Mouse (Mus musculus) layer of hippocampus, adult 11-12 months (tissue): ENCODE measurements around the gene Mex3d.
"Not testable (repeated sequence)": the region's sequence is repeated elsewhere in the genome, so short reads cannot be mapped to it uniquely, and the experiment has no call there.

ENCODE experiments used
- DNase-seq: peaks from one replicate; pipeline ENCODE4 v3.0.0; 2022; ENCODE audit warnings: low spot score

The Mex3d gene

DNA sequence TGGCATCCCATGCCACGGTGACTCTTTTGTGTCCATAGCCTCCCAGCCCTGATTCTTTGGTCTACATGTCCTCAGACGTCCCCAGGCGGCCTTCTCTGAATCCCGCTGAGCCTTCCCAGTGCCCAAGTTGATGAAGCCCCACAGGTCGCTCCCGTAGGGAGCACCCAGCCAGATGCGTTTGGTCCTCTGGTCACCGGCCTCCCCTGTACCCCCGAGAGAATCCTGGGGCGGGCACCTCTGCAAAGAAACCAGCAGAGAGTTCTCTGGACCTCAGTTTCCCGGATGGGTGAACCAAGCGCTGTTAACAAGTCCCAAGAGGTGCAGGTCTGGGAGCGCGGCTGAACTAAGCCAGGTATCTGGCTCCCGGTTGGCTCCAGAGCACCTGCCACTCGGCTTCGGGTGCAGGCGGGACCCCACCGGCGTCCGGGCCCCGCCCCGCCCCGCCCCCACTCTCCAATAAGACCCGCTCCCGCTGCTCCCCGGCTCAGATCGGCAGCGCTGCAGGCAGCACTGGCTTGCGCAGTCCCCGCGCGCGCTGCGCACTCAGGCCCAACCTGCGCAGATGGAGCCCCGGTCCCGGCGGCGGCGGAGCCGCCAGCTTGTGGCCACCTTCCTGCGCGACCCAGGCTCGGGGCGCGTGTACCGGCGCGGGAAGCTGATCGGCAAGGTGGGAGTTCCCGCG, 31.3 kb downstream of the Mex3d start, which contains the start of gene Plk5:
Gene Plk5, plus strand, starts transcription at position 459 of the 682 bp plus-strand sequence.
- DNase-seq: no peak

DNA sequence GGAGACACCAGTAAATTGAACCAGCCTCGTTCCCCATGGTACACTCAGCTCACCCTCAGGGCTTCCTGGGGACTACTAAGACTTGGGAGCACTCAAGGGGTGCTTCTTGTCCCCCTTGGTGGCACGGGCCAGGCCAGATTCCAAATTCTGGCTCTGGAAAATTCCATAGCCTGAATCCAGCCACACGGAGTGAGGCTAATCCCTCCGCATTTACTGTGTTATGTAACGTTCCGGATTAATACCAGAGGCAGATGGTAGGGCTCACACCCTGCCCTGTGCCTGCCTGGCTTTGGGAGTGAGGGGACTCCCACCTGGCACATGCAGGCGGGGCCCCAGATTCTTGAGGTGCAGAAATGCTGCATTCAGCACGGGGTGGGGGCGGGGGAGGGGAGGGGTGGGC, 32.0 kb downstream of the Mex3d start:
- DNase-seq: no peak

DNA sequence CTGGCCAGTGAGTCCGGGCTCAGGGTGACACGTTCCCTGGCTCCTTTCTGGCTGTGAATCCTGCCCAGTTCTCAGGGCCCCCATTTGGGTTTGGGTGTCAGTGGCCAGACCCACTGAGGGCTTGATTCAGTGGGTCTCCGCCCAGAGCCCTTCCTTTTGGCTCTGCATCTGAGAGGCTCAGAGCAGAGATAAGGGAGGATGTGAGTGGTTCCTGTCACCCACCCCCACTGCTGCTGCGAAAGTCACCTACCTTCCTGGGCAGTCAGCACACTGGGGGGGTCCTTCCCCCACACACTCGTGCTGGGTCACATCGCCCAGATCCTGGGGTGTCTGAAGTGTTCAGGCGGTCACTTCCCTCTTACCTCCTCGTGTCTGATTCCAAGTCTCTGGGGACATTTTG, 34.7 kb downstream of the Mex3d start:
- no peak for DNase-seq

DNA sequence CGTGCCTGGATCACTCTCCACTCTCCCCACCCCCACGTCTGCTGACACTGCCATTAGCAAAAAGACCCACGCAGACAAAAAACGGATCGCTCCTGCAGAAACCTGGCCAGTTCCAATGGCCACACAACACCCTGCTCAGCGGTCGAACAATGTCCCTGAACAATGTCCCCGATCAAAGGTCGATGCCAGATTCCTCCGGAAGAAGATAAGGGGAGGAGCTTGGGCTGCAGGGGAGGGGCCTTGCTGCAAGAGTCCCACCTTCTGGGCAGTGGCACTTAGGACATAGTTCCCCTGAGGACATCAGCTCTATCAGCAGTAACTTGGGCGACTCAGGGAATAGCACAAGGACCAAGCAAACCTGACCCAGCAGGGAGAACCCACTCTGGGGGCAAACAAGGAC, 35.6 kb downstream of the Mex3d start:
- DNase-seq: no peak

- DNase-seq: peak; percentile 87
Observed at GRCm38 (mm10) chr10:80350292-80350691, 37.2 kb downstream of the Mex3d start.

DNA sequence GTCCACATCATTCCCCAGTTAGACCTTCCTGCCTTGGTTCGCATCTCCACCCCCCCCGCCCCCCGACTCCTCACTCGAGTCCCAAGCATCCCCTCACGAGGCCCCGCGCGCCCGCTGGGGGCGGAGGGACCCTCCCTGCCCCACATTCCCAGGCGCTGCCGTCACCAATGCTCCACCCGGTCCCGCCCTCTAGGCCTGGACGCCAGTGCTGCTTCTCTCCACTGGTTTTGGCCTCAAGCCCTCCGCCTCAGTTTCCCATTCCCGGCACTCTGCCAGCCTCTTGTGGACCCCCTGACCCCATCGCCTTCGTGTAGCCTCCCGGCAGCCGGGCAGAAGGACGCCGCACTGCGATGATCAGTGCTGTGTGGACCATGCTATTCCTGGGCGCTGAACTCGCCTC, 38.5 kb downstream of the Mex3d start:
- DNase-seq: no peak

DNA sequence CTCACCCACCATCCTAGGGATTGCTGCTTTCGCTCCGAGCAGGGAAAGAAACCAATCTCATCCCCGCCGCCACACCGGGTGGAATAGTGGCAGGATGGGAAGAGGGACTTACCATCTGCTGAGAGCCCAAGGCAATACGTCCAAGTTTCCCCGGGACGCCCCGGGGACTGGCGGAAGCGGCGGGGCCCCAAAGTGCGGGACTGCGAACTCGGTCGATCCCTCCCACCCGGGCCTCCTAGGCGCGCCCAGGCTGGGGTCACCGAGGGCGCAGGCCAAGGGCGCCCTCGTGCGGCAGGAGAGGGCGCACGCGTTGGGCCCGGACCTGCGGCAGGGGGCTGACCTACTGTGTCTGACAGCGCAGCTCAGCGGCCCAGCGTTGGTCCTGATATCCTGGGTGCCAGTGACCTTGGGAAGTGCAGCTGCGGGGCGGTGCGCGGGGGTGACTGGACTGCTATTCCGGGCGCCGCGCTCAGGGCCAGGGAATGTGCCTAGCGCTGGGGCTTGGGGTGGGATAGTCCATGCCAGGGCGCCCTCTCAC, 39.1 kb downstream of the Mex3d start, which contains the start of gene Adamtsl5:
Gene Adamtsl5, minus strand, starts transcription at position 169 of the 538 bp plus-strand sequence.
- no peak for DNase-seq

DNA sequence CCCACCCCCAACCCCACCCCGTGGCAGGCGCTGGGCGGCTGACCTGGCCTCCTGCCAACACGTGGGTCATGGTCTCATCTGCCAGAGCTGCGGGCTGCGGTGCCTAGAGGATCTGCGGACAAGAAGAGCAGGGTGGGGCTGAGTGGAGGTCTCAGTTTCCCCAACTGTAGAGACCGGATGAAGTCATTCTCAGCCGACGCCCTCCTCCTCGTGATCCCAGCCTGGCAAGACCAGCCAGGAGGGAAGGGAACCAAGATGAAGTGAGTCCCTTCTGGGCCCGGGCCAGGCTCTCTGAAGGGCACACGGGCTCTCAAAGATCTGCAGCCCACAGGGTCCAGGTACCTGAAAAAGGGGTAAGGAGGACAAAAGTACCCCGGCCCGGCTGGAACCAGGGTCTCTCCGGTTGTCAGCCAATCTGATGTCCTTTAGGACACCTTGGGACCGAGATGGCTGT, 39.9 kb downstream of the Mex3d start:
- no peak for DNase-seq

DNA sequence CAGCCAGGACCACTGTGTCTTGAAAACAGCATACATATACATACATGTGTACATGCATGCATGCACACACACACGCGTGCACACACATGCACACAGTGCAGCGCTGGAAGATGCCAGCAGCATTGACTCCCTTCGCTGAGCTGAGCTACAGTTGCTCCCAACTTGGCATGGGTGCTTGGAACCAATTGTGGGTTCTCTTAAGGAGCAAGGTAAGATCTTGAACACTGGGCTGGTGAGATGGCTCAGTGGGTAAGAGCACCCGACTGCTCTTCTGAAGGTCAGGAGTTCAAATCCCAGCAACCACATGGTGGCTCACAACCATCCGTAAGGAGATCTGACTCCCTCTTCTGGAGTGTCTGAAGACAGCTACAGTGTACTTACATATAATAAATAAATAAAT, 41.5 kb downstream of the Mex3d start:
- not testable (repeated sequence) for DNase-seq

GRCm38 (mm10) chr10:80345122-80345521, 42.3 kb downstream of the Mex3d start:
- DNase-seq: no peak

GRCm38 (mm10) chr10:80344131-80344661, 43.3 kb downstream of the Mex3d start:
- no peak for DNase-seq

DNA sequence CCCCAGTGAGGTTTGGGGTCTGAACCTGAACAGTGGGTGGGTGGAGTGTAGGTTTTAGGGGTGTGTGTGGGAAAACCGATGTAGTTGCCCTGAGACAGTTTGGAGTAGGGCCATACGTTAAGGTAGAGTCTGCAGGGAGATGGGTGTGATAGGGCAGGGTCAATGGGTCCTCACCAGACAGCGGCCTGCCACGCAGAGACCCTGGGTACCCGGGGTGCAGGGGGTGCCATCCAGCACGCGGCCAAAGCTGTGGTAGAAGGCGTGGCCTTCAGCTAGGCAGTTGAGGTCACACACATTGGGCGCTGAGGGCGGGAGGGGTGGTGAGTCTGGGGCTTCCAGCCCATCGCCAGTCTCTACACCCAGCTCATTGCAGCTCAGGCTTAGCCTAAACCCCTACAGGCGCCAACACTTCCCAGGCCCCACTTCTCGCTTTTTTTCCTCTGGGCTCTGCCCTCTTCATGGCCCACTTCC, 44.0 kb downstream of the Mex3d start:
- DNase-seq: no peak

DNA sequence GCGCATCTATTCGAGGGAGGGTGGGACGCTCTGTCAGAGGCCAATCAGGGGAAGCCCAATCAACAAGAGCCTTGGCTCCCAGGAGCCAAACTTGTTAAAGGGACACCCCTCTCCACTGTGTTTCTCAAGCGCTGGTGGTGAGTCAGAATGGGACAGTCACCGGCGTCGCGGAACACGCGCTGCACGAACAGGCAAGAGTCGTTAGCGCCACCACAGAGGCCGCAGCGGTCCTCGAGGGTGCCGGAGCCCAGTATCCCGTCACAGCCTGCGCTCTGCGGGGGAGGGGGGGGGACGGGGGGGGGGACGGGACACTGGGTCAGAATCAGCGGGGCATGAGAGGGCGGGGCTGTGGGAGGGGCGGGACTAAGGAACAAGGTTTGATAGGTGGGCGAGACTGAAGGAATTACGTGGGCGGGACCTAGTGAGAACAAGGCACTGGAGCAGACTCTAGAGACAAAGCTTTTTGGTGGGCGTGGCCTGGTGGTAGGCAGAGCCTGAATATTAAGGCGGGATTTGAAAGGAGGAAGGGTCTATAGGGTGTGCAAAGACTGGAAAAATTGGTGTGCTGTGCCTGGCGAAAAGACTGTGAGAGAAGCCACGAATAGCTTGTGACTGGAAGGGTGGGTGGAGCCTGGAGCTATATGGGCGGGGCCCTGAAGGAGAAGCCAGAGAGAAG, 44.6 kb downstream of the Mex3d start:
- DNase-seq: peak; percentile 32

GRCm38 (mm10) chr10:80342305-80342748, 45.1 kb downstream of the Mex3d start:
- no peak for DNase-seq

DNA sequence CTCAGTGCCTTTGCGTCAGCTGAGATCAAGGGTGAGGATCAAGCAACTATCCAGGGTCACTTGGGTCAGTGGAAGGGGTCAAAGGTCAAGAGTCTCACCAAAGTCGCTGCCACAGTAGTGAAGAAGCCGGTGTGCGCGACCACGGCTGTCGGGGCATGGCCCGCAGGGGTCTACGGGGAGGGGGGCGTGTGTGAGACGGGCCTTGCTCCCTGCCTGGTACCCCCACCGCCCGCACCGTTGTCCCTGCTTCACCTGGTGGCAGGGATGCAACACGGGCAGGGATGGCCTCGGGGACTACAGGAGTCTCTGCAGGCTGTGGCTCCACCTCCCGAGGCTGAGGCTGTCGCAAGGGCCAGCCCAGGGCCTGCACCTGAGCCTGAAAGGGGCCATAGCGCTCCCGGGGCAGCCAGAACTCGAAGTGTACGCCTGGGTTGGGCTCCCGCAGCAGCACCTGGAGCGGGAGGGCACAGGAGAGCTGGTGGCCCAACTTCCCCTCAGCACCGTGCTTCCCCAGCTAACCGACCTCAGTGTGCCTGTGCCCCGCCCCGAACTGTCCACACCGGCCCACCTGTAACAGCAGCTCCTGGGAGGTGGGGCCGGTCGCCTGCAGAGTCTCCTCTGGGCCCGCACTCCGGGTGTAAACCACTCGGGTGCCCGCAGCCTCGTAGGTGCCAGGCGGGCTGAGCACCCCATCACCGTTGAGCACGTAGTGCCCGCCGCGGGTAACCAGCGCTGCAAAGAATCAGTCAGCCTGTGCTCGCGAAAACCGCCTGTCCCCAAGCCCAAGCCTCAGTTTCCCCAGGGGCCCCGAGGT, 45.8 kb downstream of the Mex3d start:
- no peak for DNase-seq

GRCm38 (mm10) chr10:80341026-80341425, 46.4 kb downstream of the Mex3d start:
- no peak for DNase-seq

- DNase-seq: peak; percentile 90
Observed at GRCm38 (mm10) chr10:80339941-80340750, 47.3 kb downstream of the Mex3d start.

- no peak for DNase-seq
Observed at GRCm38 (mm10) chr10:80336263-80336662, 51.2 kb downstream of the Mex3d start.

DNA sequence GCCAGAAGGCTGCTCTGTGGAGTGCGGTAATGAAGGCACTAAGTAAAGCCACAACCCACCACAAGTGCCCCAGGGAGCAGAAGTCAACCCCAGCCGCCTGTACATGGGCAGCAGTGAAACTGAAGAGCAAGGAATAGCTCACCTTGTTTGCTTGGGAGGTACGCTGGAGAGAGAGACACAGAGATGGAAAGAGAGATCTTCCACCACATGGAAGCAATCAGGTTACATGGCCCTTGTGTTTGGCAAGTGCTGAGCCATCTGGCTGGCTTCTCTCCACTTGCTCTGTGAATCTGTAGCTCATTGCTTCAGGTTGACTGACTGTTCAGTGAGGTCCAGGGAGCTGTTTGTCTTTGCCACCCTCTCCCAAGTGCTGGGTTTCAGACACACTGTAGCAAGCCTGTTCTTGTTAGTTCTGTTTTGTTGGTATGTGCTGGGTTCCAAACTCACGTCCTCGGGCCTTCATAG, 54.9 kb downstream of the Mex3d start:
- no peak for DNase-seq

DNA sequence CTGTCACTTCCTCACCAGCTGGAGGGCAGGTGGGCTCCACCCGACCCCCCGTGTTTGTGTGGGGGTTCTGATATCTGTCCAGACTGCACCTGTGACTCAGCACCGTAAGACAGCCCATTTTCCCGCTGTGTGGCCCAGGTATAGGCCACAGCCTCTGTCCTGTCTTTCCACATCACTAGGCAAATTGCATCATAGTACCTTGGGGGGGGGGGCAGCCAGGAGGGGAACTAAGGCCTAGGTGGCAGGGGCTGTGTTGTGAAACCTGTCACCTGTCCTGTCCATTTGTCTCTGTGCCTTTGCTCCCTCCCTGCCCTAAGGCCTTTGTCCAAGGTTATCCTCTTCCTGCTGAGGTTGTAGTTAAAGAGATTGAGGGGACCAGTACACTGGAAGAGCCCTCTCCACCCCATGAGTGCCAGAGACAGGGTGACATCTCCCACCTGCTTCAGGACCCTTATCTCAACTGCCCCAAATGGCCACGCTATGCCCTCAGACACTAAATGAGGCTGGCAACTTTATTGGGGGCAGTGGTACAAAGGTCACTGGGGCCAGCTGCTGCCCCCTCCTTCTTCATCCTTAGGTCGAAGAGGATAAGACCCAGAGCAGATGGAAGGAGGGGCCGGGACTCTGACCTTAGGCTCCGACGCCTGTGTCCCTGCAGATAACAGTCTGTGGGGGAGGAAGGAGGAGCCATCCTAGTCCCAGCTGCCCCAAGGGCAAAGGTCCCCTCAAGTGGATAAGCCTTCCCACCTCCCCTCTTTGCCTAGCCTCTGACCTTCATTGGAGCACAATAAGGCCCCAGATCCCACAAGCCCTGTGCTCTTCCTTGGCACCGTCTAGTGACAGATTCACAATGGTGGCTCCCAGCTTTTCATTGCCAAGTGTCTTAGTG, 55.6 kb downstream of the Mex3d start:
- no peak for DNase-seq
